Mouse (Mus musculus) ovary, postnatal 36 days (tissue): Measurements from ENCODE around the gene Dapk2.

ENCODE experiments used
- DNase-seq: peaks from one replicate; pipeline ENCODE4 v3.0.0; 2022; ENCODE audit warnings: low spot score, mixed read lengths

Gene Dapk2

DNA sequence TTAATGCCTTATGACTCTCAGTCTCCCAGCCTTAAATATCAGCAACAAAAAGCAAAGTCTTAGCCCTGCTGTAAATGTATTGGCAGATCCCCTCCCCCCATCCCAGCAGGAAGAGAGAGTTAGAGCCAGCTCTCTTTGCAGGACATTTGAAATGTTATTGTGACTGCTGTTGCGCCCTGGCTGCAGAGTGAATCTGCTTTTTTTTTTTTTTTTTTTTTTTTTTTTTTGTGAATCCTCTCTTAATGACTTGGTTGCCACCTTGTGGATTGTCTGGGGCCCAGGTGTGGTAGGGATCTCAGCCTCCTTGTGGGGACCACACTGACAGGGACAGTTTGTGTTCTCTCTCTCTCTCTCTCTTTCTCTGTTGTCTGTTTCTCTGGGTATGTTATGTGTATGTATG, 31.0 kb downstream of the Dapk2 start:
- no peak for DNase-seq

DNA sequence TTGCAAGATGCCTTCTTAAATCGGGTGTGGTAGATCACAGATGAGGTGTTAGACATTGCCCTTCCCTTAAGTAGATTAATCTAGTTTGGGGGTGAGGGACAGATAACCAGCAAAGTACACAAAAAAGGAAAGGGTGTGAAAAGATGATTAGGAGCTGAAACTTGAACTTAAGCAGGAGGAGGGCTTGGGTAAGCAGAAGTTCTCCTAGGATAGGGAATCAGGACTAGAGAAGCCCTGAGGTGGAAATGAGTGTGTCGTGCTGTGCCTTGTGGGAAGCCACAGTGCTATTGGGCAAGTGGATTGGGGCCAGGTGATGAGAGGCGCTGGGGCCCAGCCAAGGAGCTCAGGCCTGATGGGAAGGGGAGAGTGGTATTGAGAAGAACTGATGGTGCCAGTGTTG, 36.0 kb downstream of the Dapk2 start:
- no peak for DNase-seq

DNA sequence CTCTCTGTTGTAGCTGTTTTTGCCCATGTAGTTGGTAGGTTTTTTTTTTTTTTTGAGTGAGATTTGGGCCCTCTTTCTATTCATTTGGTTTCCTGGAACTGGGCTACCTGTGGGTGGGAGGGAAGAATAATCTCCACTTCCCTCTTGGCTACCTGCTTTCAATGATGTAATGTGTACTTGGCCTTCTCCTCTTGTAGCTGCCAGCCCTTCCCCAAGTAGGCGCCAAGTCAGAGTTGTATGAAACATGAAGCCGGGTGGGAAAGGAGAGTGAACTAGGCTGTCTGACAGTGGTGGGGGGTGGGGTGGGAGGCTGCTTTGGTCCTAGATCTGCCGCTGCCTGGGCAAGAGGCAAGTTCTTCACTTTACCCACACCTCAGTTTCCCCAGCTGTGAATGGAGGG, 38.5 kb downstream of the Dapk2 start:
- no peak for DNase-seq

DNA sequence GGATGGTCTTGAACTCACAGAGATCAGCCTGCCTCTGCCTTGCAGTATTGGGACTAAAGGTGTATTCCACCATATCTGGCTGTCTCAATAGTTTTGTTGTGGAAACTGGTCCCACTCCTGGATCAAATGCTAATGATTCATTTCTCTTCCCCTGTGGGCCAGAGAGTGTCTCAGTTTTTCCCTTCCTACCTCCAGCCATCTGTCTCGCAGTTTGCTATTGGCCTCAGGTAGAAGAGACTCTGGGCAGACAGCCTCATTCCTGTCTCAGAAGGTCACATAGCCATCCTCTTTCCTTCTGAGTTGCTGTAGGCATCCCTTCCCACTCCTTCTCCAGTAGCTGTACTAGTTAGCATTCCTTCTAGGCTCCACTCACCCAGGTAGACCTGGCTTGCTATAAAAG, 40.5 kb downstream of the Dapk2 start:
- DNase-seq: no peak

DNA sequence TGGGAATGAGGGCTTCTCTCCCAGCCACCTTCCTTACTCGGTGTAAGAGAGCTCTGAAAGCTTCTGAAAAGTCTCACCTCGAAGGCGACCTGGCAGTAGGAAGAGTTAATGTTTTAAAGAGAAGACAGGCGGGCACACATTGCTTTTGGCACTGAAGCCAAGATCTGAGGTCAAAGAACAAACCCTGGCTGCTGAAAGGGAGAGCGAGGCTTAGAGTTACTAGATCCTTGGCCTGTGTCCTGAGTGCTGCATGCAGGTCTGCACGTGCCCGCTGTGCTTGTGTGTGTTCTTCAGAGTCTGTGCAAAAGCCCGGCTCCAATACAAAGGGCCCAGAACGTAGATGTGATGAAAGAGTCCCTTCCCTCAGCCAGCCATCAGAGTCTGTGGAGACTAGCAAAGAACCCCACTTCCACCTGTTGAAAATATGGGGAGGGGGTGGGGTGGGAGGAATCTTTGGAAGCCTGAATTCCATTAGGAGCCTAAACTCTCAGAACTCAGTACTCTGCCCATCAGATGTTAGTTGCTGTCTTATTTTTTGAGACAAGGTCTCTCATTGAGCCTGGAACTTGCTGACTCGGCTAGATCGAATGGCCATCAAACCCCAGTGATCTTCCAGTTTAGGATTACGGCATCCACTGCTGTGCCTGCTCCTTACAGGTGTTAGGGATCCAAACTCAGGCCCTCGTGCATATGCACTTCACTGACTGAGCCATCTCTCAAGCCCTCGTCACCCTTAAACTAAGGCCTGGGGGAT, 41.8 kb downstream of the Dapk2 start:
- DNase-seq: no peak

DNA sequence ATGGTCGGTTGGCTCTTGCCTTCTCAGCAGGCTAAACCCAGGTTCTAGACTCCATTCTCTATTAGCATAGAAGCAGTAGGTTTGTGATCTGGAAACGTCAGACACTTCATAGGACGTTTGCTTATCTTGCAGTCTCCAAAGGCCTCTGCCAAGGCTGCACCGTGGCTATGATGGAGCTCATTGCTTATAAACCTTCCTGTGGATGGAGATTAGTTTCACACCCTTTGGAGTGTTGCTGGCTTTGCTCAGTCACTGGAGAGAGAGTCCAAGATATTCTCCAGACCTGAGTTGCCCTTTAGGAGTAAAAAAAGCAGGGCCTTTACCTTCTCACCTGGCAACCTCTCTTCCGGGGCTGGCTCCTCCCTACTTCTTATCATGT, 42.4 kb downstream of the Dapk2 start:
- DNase-seq: no peak

DNA sequence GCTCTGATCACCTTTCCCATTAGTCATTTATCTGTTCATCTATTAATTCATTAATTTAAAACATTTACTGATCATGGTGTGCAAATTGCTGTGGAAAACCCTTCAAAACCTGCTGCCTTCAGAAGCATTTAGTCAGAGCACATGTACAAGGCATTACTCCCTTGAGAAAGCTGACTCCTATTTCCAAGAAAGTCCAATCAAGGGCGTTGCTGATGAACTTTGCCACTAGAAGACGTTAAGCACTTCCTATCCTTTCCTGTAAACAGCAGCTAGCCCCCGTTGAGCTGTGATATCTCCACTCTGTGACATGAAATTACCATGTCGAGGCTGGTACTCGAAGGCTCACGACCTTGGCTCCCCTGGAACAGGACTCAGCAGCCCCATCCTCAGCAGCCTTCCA, 43.6 kb downstream of the Dapk2 start:
- DNase-seq: no peak

DNA sequence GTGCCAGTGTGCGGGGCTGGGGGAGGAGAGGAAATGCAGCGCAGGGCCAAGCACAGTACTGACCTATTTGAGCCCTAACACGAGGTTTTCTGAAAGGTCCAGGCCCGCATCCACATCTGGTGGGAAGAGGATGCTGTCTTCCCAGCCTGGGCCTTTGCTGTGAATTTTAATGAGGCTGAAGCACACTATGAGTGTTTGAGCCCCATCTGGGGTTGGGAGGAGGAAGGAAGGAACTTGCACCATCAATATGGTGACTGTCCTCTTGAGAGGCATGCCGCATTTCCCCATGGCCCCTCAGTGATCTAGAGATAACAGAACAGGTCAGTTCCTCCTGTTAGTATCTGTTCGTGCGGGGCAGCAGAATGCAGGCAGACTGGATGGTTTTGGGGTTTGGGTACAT, 44.4 kb downstream of the Dapk2 start:
- DNase-seq: no peak

DNA sequence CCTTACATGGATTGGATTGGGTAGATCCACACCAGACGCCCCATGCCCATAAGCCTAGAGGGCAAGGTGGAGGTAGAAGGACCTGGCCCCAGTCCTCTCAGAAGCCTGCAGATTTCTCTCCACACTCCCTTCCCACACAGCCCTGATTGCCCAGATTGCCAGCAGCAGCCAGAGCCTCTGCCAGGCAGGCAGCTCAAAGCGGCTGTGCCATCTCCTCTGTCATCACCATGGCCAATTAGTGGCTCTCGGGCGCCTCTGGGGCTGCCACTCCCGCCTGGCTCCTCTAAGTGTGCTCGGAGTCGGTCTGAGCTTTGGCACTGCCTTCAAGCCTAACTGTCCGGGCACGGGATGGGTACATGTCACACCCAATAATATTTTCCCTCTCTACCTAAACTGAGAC, 47.7 kb downstream of the Dapk2 start:
- DNase-seq: no peak

DNA sequence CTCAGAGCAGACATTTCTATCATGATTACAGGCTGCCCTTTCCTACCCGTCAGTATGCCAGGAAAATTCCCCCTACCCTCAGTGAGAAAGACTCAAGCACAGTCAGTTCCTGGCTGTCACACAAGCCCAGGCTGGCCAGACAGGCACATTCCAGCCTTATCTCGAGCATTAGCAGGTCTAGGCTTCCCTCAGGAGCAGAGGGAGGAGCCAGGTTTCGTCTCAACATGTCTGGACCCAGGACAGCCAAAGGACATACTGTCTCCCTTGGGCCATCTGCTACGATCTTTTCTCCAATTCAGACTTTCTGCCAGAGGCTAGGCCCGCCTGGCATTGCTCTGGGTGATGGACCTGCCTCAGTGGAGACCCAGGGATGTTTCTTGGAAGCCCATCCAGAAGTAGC, 48.8 kb downstream of the Dapk2 start:
- no peak for DNase-seq

DNA sequence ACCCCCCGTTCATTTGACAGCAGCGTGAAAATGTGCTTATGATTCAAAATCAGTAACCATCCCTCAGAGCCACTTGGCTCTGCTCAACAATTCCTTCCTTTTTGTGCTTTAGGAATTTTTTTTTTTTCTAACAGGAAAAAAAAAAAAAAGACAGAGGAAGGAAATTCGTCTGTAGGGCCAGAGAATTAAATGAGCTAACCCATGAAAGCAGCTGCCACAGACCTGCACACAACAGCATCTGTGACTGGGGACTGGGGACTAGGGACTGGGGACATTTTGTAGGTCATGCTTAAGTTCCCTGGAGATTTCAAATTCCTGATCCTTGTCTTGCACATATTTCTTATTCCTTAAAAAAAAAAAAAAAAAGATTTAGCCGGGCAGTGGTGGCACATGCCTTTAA, 53.4 kb downstream of the Dapk2 start:
- DNase-seq: no peak

DNA sequence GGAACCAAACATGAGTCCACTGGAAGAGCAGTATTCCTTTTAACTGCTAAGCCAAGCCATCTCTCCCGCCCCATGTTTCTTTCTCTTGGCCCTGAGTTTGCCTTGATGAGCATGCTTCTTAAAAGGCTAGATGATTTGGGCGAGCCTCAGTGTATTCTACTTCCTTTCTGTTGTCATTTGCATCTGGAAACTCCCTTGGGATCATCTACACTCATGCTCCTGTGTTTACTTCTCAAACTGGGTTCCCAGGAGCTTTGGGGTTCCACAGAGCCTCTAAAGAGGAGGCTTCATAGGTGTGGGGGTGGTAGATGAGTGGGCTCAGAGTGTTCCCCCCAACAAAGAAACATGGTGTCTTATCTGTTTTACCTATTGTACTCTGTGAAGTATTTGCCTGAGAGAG, 54.1 kb downstream of the Dapk2 start:
- no peak for DNase-seq

DNA sequence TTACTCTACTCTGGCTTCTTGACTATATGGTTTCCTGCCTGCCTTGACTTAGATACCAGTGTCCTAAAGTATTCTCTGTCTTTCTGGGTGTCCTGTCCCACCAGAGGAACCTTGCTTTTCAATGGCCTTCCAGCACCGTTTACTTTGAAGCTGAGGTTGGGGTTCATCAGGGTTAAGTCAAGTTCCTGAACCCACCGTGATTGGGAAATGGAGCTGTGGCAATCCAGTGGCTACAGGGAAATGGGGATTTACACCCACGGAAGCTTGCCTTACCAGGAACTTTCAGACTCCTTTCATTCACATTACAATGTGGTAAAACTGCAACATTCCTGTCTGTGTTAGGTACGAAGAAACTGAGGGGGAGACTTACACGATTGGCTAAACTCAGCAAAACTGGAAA, 54.8 kb downstream of the Dapk2 start:
- DNase-seq: no peak

DNA sequence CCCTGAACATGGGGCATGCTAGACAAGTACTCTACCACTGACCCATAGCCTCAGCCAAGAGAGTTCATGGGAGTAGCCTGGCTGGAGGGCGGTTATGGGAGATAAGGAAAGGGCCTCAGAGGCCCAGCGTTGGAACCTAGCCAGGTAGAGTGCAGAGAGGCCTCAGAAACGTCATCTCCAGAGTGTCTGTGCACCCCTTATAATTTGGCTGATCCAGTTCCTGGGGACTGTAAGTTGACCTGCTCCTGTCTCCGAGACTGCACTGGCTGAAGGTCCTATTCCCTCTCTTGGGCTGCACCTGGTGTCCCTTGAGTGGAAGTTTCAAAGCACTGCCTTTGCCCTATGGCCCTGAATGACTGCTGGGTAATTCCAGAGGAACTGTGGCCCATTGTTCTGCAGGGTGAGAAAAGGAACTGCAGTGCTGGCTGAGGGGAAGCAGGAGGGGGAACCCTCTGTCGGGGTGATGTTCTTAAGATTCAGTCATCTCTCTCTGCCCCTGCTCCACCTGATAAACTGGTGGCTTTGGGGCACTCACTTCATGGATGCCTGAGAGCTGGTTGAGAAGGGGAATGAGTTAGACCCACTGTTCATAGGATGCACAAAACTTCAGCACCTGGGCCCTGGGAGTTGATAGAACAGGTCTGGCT, 55.5 kb downstream of the Dapk2 start:
- peak; percentile 27 for DNase-seq

DNA sequence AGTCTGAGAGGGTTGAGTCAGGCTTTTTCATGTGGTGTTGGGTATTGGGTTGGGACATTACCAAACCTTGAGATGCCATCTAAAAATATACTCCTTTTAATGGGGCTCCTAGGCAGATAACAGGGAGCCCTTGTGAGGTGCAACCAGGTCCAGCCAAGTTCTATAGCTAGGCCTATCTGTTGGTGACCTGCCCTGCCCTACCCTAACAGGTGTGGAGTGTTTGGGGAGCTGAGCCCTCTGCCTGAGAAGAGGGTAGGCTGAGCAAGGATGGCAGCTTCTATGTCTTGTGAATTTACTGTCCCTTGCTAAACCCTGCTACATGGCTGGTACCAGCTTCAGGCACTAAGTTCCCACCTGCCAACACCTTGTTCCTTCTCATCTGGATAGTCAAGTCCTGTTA, 57.5 kb downstream of the Dapk2 start:
- no peak for DNase-seq

DNA sequence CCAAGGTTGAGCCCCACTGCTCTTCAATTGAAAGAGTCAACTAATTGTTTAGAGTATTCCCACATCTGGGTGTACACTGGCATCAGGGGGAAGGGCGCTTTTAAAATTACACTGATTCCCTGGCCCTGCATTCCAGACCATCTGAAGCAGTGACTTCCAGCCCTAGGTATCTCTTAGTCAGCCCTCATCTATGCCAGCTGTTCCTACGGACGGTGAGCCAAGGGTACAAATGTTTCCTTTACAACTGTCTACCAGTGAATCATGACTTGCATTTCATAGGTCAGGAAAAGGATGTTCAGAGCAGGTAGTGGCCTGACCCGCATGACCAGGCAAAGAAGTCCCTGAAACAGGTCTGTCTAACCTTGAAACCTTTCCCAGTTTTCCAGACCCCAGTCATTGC, 59.9 kb downstream of the Dapk2 start:
- no peak for DNase-seq

DNA sequence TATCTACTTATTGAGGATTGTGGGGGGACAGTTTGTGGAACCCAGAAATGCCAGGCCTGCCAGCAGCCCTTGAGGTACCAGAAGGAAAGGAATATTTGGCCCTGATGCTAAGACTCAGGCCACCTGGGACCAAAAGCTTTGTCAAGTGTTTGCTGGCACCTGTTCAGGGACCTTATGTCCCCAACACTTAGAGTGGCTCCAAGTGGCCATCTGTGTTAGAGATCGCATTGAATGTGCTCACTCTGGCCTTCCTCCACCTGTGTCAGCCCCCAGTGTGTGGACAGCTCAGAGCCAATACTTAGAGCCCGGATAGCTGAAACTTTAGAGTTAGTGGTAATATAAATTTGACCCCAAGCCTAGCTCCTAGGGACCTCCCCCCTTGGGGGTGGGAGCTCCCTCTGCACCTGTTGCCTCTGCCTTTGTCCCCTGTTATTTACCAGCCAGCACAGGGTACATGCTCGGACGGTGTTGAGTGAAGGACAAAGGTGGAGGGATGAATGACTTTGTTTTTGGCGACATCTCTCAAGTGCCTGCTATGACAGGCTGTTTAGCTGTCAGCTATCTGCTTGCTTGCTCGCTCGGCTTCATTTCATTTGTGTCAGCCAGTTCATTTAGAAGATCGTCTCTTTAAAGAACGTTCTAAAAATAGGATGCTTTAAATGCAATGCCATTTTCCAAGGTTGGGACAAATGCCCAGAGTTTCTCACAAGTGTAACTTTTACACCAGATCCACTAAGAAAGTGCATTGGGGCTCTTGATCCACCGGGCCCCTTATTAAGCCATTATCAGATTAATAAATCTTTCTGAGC, 61.1 kb downstream of the Dapk2 start:
- no peak for DNase-seq

DNA sequence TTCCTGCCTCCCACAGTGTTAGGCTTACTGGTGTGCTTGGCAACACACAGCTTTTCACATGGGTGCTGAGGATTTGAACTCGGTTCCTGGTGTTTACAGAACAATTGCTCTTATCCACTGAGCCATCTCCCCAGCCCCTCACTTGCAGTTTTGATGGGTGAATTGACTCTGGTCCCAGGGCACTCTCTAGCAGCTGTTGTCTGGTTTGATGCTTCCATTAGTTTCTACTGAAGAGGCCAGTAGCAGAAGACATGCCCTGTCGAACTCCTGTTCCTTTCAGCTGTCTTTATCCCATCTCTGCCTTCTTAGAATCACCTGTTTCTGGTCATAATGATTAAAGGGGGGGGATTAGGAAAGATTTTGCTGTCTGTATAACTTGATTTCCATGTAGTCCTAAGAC, 65.8 kb downstream of the Dapk2 start:
- DNase-seq: no peak

DNA sequence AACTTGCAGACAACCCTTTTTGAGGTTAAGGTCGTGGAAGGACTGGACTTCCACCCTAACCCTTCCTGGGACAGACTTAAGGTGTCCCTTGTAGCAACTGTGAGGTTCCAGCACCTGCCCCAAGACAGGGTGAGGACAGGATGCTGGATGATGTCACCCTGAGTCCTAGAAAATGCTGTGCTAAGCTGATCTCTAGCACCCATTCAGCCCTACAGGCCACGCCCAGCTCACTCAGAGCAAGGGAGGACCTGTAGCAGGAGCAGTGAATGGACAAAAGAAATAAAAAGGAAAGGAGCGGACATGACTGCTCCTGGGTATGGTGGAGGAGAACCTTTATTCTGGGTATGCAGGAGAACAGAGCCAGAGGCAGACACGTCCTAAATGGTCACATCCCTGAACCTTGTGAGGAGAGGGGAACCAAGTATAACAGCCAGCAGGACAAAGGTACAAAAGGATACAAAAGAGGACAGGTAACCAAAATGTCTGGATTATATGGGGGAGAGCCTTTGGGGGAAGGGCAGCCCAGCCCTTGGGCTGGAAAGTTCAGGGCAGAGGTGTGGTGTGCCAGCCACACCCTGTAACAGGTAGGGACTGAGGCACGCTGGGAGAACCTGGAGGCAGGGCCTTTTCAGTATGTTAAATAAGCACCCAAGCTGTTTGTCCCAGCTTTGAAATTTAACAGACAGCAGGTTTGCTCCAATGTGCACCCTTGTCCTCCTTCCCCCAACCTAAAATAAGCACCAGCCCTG, 67.9 kb downstream of the Dapk2 start:
- DNase-seq: no peak

DNA sequence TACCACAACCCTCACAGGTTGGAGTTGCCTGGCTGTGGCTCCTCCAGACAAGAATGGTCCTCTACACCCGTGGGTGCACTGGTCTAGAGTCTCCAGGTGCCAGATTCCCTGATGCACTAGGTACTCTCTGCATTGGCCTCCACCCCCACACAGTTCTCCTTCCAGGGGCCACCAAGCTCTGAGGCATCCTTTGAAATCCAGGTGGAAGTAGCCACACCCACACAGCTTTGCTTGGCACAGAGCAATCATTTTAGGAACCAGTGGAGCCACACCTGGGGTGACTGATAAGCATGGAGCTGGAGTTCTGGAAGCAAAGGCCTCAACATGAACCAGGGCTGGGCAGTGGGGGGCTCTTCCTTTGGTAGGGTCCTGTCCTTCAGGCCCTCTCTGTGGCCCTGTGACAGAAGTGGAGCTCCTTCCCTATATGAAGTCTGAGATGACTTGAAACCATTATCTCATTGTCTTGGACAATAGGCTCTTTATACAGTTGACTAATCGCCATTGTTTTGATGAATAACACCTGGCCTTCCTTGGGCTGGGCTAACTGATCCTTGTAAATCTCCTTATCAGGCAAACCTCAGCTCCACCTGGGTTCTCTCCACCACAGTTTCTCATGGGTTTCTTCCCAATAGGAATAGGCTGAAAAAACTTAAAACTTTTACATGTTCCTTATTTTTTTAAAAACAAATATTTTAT, 70.6 kb downstream of the Dapk2 start:
- DNase-seq: no peak

DNA sequence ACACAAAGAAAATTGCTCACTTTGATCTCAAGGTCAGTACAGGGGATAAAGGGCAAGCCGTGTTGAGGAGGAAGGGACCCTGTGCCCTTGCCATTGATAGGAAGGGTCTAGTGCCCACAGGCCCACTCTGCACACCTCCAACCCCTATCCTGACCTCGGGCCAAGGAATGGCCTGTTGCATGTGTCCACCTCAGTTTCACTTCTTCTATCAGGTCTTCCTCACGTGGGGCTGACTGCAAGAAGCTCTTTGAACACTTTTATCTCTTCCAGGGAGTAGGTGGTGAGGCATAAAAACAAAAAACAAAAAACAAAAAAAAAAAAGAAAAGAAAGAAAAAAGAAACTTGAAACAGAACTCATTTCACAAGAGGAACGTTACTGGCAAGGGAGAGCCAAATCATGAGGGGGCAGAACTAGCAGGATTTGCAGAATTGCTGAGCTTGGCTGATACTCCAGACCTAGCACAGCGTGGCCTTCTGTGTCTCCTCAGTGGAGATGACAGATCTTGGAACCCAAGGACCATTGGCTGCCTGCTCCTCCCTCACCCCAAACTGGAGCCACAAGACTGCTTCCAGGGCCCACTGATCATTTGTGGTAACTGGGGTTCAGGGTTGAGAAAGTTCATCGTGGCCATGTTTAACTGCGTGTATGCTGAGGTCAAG, 73.9 kb downstream of the Dapk2 start:
- no peak for DNase-seq
